Mouse (Mus musculus) left cerebral cortex, adult 6 months (tissue): ENCODE measurements around the gene Lpin2. TPM values are rescaled to one million over a fixed set of nuclear protein-coding genes. Genes with fewer than 3 reads are reported as not detected.

Source experiments
- long read RNA-seq, 2 experiments: library from polyadenylated mRNA; unstranded; transcript quantifications; one replicate each; pipeline ENCODE4 v2.0.0; 2019 to 2020
- polyA plus RNA-seq: library from polyadenylated mRNA; unstranded; fragments of <200 nt; fragmentation: Nextera tagmentation; gene quantifications from 2 replicates; pipeline ENCODE4 v1.2.3, GENCODE M21; 2021

The Lpin2 gene
- 22.4 and 29.3 TPM in 2 replicates for polyA plus RNA-seq
- long read RNA-seq, experiment 1, partial matches to known transcripts: 38 of 109 reads
- long read RNA-seq, experiment 1, other reads (novel, unspliced or antisense): 69 of 109 reads
- long read RNA-seq, experiment 2, partial matches to known transcripts: 17 of 40 reads
- long read RNA-seq, experiment 2, other reads (novel, unspliced or antisense): 22 of 40 reads

DNA sequence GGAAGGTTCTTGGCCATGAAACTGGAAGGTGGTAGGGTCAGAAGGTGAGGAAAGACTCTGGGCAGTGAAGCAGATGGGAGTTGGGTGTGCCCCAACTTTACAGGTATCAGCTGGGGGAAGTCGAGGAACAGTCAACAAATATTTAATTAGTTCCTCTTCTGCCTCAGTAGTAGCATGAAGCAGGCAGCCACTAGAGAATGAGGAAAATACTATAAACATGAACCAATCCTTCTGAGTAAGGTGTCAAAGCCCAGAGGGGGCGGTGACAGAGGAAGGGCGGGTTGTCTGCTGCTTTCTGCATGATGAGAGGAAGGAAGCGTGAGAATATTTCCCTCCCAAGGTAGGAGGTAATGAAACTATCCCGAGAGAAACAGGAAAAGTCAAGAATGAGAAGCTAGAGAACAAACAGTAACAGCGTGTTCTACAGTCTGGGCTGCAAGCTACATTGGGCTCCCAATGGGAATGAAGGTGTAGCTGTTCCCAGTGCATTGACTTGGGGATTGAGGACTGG is at the start of gene Lpin2:
TSS of gene Lpin2 (plus strand) at position 350 of the 511 bp plus-strand sequence.

Other genes with a start within 250 kb of the Lpin2 start
- 0.42 and 0.67 TPM in 2 replicates for gene Myom1, start 179.9 kb upstream of the Lpin2 start, polyA plus RNA-seq
- gene Myl12a, start 179.7 kb upstream of the Lpin2 start, polyA plus RNA-seq: 61.5 and 66.1 TPM in 2 replicates
- 0.89 and 1.3 TPM in 2 replicates for gene Emilin2, start 129.4 kb downstream of the Lpin2 start, polyA plus RNA-seq